Mouse (Mus musculus) thymus, adult 2 months (tissue): Measurements from ENCODE around the gene Cst8.
"Not testable (repeated sequence)": the region's sequence is repeated elsewhere in the genome, so short reads cannot be mapped to it uniquely, and the experiment has no call there.

Experiments
- CTCF ChIP-seq: fragments of 200-500 bp; IDR thresholded peaks from 2 replicates; pipeline ENCODE4 v1.5.1; 2012; ENCODE audit warnings: mild to moderate bottlenecking, control low read depth, low read length, moderate library complexity, borderline replicate concordance; ENCODE audit not compliant: control insufficient read depth, poor library complexity, insufficient read depth; ENCODE audit errors: extremely low read depth
- POLR2A ChIP-seq: fragments of 200-500 bp; IDR thresholded peaks from 2 replicates; pipeline ENCODE4 v1.6.1; 2012; ENCODE audit warnings: mild to moderate bottlenecking, low read length, control low read depth, moderate library complexity; ENCODE audit not compliant: control insufficient read depth, poor library complexity, insufficient read depth; ENCODE audit errors: extremely low read depth

GRCm38 (mm10) chr2:148771397-148771796 is 27.2 kb upstream of the Cst8 start, which contains the start of gene Cst11:
- not testable (repeated sequence) for TF ChIP-seq CTCF, POLR2A
